Mouse (Mus musculus) splenic B cell, adult 2 months (primary cell): ENCODE measurements at regions not wholly inside any gene's neighbourhood (a gene's known extent, or its start where the extent isn't known, plus 50 kb on each side); places are given as distances from the start of the nearest gene placed in this dataset.

ENCODE experiments used
- DNase-seq: peaks from one replicate; pipeline ENCODE4 v3.0.0-alpha.2; 2011; ENCODE audit warnings: low read depth, low spot score
- H3K27me3 ChIP-seq: 2 replicates; pipeline ENCODE4 v1.6.1; 2012; ENCODE audit warnings: mild to moderate bottlenecking, low read length, moderate library complexity, mixed read lengths; ENCODE audit not compliant: control insufficient read depth, poor library complexity, insufficient read depth, severe bottlenecking
- H3K36me3 ChIP-seq: 2 replicates; pipeline ENCODE4 v1.6.1; 2012; ENCODE audit warnings: mild to moderate bottlenecking, low read length, moderate library complexity, mixed read lengths; ENCODE audit not compliant: control insufficient read depth, poor library complexity, insufficient read depth, severe bottlenecking

GRCm38 (mm10) chr4:89515823-89516411 lies 163.3 kb upstream of the Dmrta1 start:
- Histone ChIP-seq H3K27me3 (no peaks in the 10 kb centered on the region), H3K36me3 (no peaks in the 10 kb centered on the region)
- no peak for DNase-seq

- no peak for DNase-seq
- H3K36me3 ChIP-seq, result no peaks in the 10 kb centered on the region
- H3K27me3 ChIP-seq, result no peaks in the 10 kb centered on the region
Measured at GRCm38 (mm10) chr4:89514981-89515380, 164.3 kb upstream of the Dmrta1 start.

GRCm38 (mm10) chr4:89510593-89510992 lies 168.6 kb upstream of the Dmrta1 start:
- no peaks in the 10 kb centered on the region for H3K27me3 ChIP-seq

GRCm38 (mm10) chr4:89509655-89510391 lies 169.4 kb upstream of the Dmrta1 start:
- H3K36me3 ChIP-seq, result no peaks in the 10 kb centered on the region
- no peak for DNase-seq
- no peaks in the 10 kb centered on the region for H3K27me3 ChIP-seq

More at GRCm38 (mm10) chr4:89510593-89510992, 168.6 kb upstream of the Dmrta1 start:
- DNase-seq, result no peak
- no peaks in the 10 kb centered on the region for H3K36me3 ChIP-seq

GRCm38 (mm10) chr4:89508103-89508763 lies 171.0 kb upstream of the Dmrta1 start:
- H3K27me3 ChIP-seq, result no peaks in the 10 kb centered on the region
- no peak for DNase-seq
- H3K36me3 ChIP-seq, result no peaks in the 10 kb centered on the region

- Histone ChIP-seq H3K36me3 (no peaks in the 10 kb centered on the region), H3K27me3 (no peaks in the 10 kb centered on the region)
- DNase-seq, result no peak
Measured at GRCm38 (mm10) chr4:89505368-89505819, 173.8 kb upstream of the Dmrta1 start.

- Histone ChIP-seq H3K27me3 (no peaks in the 10 kb centered on the region), H3K36me3 (no peaks in the 10 kb centered on the region)
- DNase-seq, result no peak
Measured at GRCm38 (mm10) chr4:89500232-89500631, 179.0 kb upstream of the Dmrta1 start.

GRCm38 (mm10) chr4:89490947-89491346 lies 180.1 kb upstream of the Cdkn2b start:
- Histone ChIP-seq H3K36me3 (no peaks in the 10 kb centered on the region), H3K27me3 (no peaks in the 10 kb centered on the region)
- DNase-seq, result no peak

- Histone ChIP-seq H3K27me3 (no peaks in the 10 kb centered on the region), H3K36me3 (no peaks in the 10 kb centered on the region)
- DNase-seq, result no peak
Measured at GRCm38 (mm10) chr4:89487416-89488165, 176.8 kb upstream of the Cdkn2b start.

- no peaks in the 10 kb centered on the region for H3K27me3 ChIP-seq
- DNase-seq, result no peak
- no peaks in the 10 kb centered on the region for H3K36me3 ChIP-seq
Measured at GRCm38 (mm10) chr4:89486963-89487362, 176.1 kb upstream of the Cdkn2b start.

GRCm38 (mm10) chr4:89485981-89486531 lies 175.2 kb upstream of the Cdkn2b start:
- DNase-seq, result no peak

GRCm38 (mm10) chr4:89478646-89479237 lies 167.9 kb upstream of the Cdkn2b start:
- no peaks in the 10 kb centered on the region for H3K36me3 ChIP-seq
- H3K27me3 ChIP-seq, result no peaks in the 10 kb centered on the region
- DNase-seq, result no peak

More at GRCm38 (mm10) chr4:89485981-89486531, 175.2 kb upstream of the Cdkn2b start:
- H3K36me3 ChIP-seq, result no peaks in the 10 kb centered on the region
- no peaks in the 10 kb centered on the region for H3K27me3 ChIP-seq

GRCm38 (mm10) chr4:89475848-89476247 lies 165.0 kb upstream of the Cdkn2b start:
- no peak for DNase-seq
- no peaks in the 10 kb centered on the region for H3K36me3 ChIP-seq
- H3K27me3 ChIP-seq, result no peaks in the 10 kb centered on the region
